Mouse (Mus musculus) erythroid progenitor cell, adult 5-6 weeks (primary cell): ENCODE results near the gene Robo3. TPM values are rescaled to one million over a fixed set of nuclear protein-coding genes. Genes with fewer than 3 reads are reported as not detected.

Source experiments
- ATAC-seq: replicated peaks from 2 replicates; pipeline ENCODE4 v1.8.0; 2016; ENCODE audit warnings: moderate number of reproducible peaks, mild to moderate bottlenecking, moderate TSS enrichment, inconsistent platforms; ENCODE audit not compliant: poor library complexity, low FRiP score, severe bottlenecking
- total RNA-seq, 2 experiments: library from RNA; stranded (forward) in 1 of 2; stranded (reverse) in 1 of 2; fragments of 150-400 nt in 1 of 2; fragments of 186-747, 209-891 nt in 1 of 2; gene quantifications; 2 replicates each; pipeline versions ENCODE4 v1.2.3 to v1.2.4; 2015 to 2017; ENCODE audit warnings: low replicate concordance in 2 of 2

Robo3 gene
- total RNA-seq, 2 experiments from 2014 or later: not detected

- ATAC-seq: no peak
Measured at GRCm38 (mm10) chr9:37375718-37376117, 57.3 kb downstream of the Robo3 start.

DNA sequence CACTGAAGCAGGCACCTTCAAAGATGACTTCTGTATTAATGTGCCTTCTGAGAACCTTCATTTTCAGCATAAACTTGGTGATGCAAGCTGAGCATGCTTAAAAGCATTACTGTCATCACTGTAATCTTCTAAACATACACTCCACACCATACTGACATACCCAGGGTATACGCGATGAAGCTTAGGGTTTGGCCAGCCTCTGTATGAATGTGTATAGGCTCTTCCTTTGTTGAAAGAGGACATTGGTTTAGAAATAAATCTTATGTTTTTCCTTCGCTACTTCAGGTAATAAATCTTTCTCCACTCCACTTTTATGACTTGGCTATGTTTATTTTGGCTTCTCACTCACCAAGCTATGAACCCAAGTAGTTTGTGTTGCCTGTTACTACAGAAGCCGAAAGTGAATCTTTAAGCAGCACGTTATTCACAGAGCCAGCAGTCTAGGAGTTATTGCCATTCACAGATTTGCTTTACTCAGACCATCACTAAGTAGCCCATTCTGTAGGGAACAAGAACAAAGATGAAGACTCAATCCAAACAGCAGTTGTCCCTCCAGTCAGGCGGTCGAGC lies 61.7 kb downstream of the Robo3 start:
- no peak for ATAC-seq

DNA sequence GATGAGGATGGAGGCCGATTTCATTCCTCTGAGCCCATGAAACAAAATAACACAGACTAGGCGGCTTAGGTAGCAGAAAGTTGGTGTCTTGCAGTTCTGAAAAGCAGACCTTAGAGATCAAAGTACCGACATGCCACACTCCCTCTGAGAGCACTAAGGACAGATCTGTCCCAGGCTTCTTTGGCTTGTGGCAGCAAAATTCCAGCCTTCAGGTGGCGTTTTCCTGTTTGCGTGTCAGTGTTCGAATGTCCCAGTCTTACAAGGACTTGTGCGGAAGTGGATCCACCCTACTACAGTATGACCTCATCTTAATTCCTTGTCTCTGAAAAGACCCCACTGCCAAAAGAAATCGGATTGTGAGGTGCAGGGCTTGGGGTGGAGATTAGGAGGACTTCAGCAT lies 64.2 kb downstream of the Robo3 start:
- ATAC-seq: no peak

DNA sequence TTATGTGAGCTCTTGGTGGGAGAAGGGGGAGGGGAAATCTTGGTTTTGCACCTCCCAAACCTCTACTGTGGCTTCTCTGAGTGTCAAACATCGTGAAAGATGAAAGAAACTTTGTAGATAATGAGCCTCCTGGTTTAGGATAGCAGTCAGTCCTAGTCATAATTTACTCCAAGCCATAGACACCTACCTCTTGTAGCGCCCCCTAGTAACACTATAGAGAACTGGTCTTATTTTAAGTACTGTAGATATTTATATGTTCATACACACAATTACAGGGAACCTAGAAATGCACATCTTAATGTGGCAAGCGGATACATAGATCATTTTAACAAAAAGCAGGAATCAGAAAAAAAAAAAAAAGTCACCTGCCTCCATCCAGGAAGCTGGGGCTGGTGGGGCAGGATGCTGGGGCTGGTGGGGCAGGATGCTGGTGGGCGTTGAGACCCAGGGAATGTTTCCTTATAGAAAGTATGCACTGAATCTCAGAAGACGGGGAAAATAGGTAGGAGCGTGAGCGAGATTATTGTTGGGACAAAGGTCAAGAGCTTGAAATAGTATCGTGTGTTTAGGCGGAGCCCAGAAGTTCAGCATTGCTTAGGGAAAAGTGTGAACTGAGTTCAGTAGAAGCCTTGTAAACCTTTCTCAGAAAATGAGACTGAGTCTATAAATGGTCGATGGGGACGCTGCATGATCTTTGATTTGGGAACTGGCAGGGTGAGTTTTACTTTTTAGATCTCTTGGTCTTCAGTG lies 64.8 kb downstream of the Robo3 start:
- no peak for ATAC-seq

DNA sequence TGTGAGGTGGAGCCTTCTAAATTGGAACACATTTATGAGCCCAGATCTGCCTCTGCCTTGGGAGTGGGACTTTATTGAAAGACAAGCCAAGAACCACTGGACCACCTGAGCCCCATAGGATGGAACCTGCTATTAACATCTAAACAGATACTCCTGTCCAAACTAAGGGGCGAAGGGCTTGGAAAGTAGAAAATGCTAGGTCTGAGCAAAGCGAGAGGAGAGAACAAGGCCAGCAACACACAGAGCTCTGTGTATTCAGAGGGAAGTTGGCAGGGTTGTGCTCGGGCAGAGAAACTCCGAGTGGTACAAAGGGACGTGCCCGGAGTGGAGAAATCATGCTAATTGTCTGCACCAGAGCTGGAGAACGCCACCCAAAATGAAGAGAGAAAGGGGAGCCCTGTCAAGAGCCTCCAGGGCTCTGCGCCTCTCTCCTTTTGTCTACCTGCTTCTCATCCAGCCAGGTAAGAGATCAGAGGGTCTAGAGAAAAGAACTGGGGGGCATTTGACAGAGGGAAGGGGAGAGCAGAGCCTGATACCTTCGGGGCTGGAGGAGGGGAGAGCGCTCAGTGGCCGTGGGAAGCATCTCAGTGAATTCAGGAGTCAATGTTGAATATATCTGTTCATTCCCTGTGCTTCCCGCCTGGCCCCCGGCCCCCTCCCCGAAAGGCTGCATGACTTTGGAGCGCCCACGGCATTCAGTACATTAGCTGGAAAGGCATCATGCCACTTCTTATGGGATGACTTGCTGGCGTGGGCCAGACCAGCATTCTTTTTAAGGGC lies 65.6 kb downstream of the Robo3 start, which contains the start of gene Hepacam:
Gene Hepacam, plus strand, starts transcription at position 51 of the 780 bp plus-strand sequence.
- ATAC-seq: no peak

- ATAC-seq: no peak
Measured at GRCm38 (mm10) chr9:37365706-37366105, 67.3 kb downstream of the Robo3 start.

Other genes starting within 250 kb of the Robo3 start
- 1.4 TPM in 1 of 2 replicates, not detected in the other for gene Tmem218, start 225.0 kb downstream of the Robo3 start, total RNA-seq (2015; ENCODE audit: low replicate concordance)
- 0.23 and 0.77 TPM in 2 replicates for gene Tmem218, start 225.0 kb downstream of the Robo3 start, total RNA-seq (2017; ENCODE audit: low replicate concordance)
- 0.84 and 2.2 TPM in 2 replicates for gene Slc37a2, start 177.5 kb downstream of the Robo3 start, total RNA-seq (2015; ENCODE audit: low replicate concordance)
- 1.7 and 4.8 TPM in 2 replicates for gene Slc37a2, start 177.5 kb downstream of the Robo3 start, total RNA-seq (2017; ENCODE audit: low replicate concordance)
- gene Ccdc15, start 84.8 kb downstream of the Robo3 start, total RNA-seq (2015; ENCODE audit: low replicate concordance): 10.1 and 13.7 TPM in 2 replicates
- gene Ccdc15, start 84.8 kb downstream of the Robo3 start, total RNA-seq (2017; ENCODE audit: low replicate concordance): 6.1 and 8.0 TPM in 2 replicates
- gene Hepacam, start 65.9 kb downstream of the Robo3 start, total RNA-seq (2015; ENCODE audit: low replicate concordance): not detected in 2 replicates
- not detected in 2 replicates for gene Hepacam, start 65.9 kb downstream of the Robo3 start, total RNA-seq (2017; ENCODE audit: low replicate concordance)
- gene Robo4, start 31.3 kb downstream of the Robo3 start, total RNA-seq (2015; ENCODE audit: low replicate concordance): not detected in 2 replicates
- gene Robo4, start 31.3 kb downstream of the Robo3 start, total RNA-seq (2017; ENCODE audit: low replicate concordance): not detected in 2 replicates
- 5.0 and 8.3 TPM in 2 replicates for gene Msantd2, start 56.1 kb upstream of the Robo3 start, total RNA-seq (2015; ENCODE audit: low replicate concordance)
- 0.91 and 1.0 TPM in 2 replicates for gene Msantd2, start 56.1 kb upstream of the Robo3 start, total RNA-seq (2017; ENCODE audit: low replicate concordance)
- not detected in 2 replicates for gene Esam, start 94.8 kb upstream of the Robo3 start, total RNA-seq (2015; ENCODE audit: low replicate concordance)
- gene Esam, start 94.8 kb upstream of the Robo3 start, total RNA-seq (2017; ENCODE audit: low replicate concordance): not detected in 2 replicates
- not detected in 2 replicates for gene Vsig2, start 106.0 kb upstream of the Robo3 start, total RNA-seq (2015; ENCODE audit: low replicate concordance)
- not detected in 2 replicates for gene Vsig2, start 106.0 kb upstream of the Robo3 start, total RNA-seq (2017; ENCODE audit: low replicate concordance)
- gene Nrgn, start 119.7 kb upstream of the Robo3 start, total RNA-seq (2015; ENCODE audit: low replicate concordance): 1.1 and 3.8 TPM in 2 replicates
- 2.3 TPM in 1 of 2 replicates, not detected in the other for gene Nrgn, start 119.7 kb upstream of the Robo3 start, total RNA-seq (2017; ENCODE audit: low replicate concordance)
- gene Siae, start 122.5 kb upstream of the Robo3 start, total RNA-seq (2015; ENCODE audit: low replicate concordance): 2.2 and 2.5 TPM in 2 replicates
- gene Siae, start 122.5 kb upstream of the Robo3 start, total RNA-seq (2017; ENCODE audit: low replicate concordance): 3.6 and 5.9 TPM in 2 replicates
- gene Spa17, start 180.5 kb upstream of the Robo3 start, total RNA-seq (2015; ENCODE audit: low replicate concordance): not detected in 2 replicates
- gene Spa17, start 180.5 kb upstream of the Robo3 start, total RNA-seq (2017; ENCODE audit: low replicate concordance): 11.6 TPM in 1 of 2 replicates, not detected in the other
- gene Tbrg1, start 224.1 kb upstream of the Robo3 start, total RNA-seq (2015; ENCODE audit: low replicate concordance): 16.9 and 30.6 TPM in 2 replicates
- 19.5 and 25.8 TPM in 2 replicates for gene Tbrg1, start 224.1 kb upstream of the Robo3 start, total RNA-seq (2017; ENCODE audit: low replicate concordance)
- not detected in 2 replicates for gene Panx3, start 236.0 kb upstream of the Robo3 start, total RNA-seq (2015; ENCODE audit: low replicate concordance)
- gene Panx3, start 236.0 kb upstream of the Robo3 start, total RNA-seq (2017; ENCODE audit: low replicate concordance): not detected in 2 replicates